Mouse (Mus musculus): ENCODE measurements around the gene Tmem132c.

Gene Tmem132c

GRCm38 (mm10) chr5:127499151-127499827 lies 257.7 kb downstream of the Tmem132c start:
- no peak for DNase-seq

DNA sequence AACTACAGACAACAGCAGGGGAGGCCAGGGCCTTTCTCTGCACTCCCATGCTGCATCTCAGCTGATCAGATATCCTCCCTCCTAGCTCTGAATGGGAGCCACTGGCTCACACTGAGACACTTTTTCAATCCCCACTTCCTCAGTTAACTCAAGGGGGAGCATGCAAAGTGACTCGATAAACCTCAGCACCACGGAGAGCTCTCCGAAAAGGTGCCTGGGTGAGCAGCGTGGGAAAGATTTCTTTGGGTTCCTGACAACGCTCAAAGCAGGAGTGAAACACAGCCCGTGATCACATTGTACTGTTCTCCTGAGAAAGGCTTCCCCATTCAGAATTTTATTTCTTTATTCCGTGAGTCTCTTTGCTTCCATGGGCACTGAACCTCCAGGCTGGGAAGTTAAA lies 261.2 kb downstream of the Tmem132c start:
- DNase-seq, result no peak

DNA sequence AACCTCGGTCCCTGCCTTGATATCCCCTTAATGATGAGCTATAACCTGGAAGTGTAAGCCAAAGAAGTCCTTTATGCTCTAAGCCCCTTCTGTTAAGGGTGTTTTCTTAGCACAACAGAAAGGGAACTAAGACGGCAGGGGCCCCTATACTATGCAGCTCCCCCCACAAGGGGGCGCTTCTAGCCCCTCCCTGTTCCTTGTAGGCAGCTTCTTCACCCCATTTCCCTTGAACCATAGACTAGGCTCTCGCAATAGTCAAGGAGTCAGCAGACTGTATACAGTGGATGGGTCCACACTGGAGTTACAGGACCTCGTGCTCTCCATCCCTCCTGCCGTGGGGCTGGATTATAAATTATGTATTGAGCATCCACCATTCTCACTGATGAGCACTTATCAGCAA lies 264.1 kb downstream of the Tmem132c start:
- DNase-seq, result no peak

DNA sequence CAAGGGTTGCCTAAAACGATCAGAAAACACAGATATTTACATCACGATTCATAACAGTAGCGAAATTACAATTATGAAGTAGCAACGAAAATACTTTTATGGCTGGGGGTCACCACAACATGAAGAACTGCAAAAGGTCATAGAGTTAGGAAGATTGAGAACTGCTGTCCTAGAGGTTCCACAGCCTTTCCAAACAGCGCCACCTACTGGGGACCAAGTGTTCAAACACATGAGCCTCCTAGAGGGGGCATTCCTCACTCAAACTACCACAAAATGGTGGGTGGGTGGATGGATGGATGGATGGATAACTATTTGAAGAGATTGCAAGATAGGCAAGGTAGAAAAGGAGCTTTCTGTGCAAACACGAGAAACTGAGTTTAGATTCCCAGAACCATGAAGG lies 270.0 kb downstream of the Tmem132c start:
- DNase-seq, result no peak

- no peak for DNase-seq
These were observed 274.4 kb downstream of the Tmem132c start for GRCm38 (mm10) chr5:127515960-127516359.

- DNase-seq, result peak; percentile 3
These were observed 281.3 kb downstream of the Tmem132c start for GRCm38 (mm10) chr5:127522744-127523476.

DNA sequence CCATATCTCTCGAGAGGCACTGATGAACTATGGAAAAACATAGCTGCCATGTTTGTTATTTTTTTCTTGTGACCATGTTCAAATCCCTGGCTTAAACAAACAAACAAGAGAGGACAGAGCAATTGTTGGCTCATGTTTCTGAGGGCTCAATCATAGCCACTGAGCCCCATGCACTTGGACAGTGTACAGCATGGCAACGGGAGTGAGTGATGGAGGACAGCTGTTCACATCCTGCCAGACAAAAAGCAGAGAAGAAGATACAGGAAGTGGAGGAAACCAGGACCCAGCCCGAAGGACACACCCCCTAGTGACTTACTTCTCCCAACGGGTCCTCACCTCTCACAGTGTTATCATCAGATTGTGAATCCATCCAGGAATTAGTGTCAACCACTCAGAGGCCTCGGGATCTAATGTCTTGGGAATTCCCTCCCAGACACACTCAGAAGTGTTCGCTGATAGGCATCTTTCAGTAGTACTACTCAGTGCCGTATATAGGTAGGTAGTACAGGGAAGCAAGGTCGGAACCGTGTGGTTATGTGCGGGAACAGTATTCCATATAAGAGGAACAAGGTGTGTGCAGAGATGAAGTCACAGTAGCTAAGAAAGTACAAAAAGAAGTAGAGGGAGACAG lies 285.9 kb downstream of the Tmem132c start:
- no peak for DNase-seq

GRCm38 (mm10) chr5:127537508-127537907 lies 295.9 kb downstream of the Tmem132c start:
- no peak for DNase-seq

GRCm38 (mm10) chr5:127546585-127546991 lies 305.0 kb downstream of the Tmem132c start:
- DNase-seq, result no peak

- no peak for DNase-seq
These were observed 306.5 kb downstream of the Tmem132c start for GRCm38 (mm10) chr5:127548136-127548535.

DNA sequence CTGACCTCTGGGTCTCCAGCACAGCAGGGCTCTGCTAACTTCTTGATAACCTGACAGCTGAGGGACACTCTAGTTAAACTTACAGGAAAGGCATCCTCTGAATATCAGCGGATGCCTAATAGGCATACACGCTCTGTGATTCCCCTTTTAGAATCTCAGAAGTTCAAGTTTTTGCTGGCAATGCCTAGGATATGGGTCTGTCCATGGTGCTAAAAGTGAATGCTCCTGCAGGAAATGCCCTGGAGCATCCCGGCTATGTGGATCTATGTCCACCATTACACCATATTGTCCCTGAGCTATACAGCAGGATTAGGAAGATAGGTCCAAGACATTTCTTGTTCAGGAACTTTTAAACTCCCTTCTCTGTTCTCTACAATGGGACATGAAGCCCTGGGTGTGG lies 319.5 kb downstream of the Tmem132c start:
- DNase-seq, result no peak

DNA sequence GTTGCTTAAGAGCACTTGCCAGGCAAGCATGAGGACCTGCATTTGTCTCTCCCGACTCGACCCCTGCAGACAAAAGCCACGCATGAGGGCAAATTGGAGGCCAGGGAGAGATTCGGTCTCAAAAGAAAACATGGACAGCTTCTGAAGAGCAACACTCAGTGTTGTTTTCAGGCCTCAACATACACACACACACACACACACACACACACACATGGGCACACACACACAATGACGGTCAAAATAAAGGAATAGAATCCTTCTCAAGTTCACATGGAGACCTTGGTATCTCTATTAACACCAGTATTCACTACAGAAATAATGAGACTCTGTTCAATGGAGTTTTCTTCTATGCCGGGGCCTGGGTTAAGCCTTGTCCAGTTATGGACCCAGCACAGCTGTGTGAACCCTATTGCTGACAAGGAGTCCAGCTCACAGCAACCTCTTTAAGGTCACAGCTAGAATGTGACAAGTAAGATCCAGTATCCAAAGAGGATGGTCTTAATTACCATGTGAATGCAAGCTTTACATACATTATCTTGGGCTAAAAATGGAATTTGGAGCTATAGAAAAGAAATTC lies 325.6 kb downstream of the Tmem132c start:
- no peak for DNase-seq

GRCm38 (mm10) chr5:127577419-127577818 lies 335.8 kb downstream of the Tmem132c start:
- DNase-seq, result no peak

- DNase-seq, result no peak
These were observed 342.1 kb downstream of the Tmem132c start for GRCm38 (mm10) chr5:127583658-127584057.

GRCm38 (mm10) chr5:127587854-127588253 lies 346.2 kb downstream of the Tmem132c start:
- DNase-seq, result no peak

DNA sequence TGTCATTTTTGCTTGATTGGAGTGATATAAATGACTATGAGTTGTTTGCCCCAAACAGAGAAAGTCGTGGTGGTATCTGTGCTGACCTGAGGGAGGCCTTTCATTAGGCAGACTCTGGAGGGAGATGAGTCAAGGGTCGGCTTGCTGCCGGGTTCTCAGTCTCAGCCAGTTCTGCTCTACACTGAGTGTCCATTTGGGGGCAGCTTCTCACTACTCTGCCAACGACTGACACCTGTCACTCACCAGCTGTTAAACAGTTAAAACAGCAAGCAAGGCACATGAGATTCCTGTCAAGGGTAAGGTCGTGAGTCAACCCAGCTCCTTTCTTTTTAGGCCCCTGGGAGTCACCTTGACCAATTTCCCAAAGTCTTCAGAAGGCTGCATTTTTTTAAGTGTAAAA lies 350.8 kb downstream of the Tmem132c start:
- DNase-seq, result no peak

DNA sequence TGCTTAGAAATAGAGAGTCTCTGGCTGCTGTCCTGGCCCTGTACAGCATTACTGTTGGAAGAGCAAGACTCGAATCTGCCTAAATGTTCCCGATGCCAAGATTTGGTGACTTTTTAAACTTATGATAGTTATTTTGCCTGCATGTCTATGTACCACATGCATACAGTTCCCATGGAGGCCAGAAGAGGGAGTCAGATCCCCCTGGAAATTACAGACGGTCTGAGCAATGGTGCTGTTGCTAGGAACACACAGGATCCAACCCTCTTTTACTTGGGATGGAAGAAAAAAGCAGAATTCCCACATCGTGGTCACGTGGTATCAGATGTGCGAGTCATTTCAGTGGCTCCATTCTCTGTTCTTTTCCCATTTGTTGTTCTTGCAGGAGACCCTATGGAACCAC lies 351.2 kb downstream of the Tmem132c start:
- peak; percentile 40 for DNase-seq

DNA sequence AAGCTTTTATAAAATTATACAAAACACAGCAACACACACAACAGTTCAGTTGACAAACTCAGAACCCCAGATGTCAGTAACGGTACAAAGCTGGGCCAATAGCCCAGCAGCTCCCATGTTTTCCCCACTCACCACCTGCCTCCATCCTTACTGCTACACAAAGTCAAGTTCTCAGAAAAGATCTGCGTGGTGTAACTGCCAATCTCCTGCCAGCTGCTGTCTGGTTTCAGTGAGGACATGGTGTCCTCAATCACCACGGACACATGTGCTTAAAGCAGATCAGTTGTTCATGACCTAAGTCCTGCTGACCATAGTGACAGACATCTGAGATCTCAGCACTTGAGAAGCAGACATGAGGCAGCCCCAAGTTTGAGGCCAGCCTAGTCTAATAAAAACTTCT lies 354.1 kb downstream of the Tmem132c start:
- DNase-seq, result no peak

GRCm38 (mm10) chr5:127596862-127597261 lies 355.3 kb downstream of the Tmem132c start:
- DNase-seq, result no peak

DNA sequence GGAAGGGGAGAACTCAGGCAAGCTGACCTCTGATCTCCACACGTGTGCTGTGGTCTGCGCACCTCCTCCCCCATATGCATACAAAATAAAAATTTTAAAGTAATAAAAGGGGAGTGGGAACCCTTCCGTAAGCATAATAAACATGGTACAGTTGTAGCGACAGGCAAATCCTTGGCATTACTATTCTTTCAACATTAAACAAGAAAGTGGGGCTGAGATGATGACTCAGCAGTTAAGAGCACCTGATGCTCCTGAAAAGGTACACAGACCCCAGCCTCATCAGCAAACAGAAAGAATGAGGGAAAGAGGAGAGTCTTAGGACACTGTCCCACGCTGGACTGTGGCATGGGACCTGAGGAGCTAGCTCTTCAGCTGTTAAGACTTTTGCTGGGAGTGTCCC lies 361.4 kb downstream of the Tmem132c start:
- no peak for DNase-seq

DNA sequence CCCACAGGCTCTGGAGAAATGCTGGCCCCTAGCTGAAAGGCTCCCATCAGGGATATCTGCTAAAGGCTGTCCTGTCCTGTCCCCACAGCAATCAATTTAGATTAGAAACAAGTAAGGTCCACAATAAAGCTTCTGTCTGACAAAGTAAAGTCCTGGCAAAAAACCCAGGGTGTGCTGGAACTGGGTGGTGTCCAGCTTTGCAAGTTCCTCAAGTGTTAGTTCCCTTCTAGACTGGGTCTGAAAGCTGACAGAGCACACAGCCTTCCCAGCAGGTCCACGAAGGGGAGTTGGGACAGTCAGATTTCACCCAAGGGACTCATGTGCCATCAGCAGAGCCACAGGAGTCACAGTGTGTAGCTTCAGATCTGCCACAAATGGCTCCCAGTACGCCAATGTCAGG lies 365.9 kb downstream of the Tmem132c start:
- DNase-seq, result no peak

DNA sequence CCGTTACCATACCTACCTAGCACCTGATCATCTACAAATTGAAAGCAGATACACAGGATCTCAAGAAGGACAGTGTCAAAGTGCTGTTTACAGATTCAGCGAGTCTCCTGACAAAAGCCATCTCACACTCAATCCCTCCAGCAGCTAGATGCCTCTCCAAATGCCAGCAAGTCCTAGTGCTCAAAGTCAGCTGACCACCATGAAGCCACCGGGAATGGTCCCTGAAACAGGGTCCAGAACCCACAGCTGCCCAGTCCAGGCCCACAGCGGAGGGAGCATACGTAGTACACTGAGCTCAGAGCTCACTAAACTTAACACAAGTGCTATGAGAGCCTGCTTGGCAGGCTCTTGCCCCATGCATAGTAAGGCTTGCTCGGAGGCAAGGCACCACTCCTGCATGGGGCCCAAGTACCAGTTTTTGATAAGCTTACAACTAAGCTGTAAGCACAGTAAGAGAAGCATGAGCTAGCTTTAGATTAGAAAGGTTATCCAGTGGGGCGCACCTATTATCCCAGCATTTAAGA lies 367.6 kb downstream of the Tmem132c start:
- DNase-seq, result no peak

DNA sequence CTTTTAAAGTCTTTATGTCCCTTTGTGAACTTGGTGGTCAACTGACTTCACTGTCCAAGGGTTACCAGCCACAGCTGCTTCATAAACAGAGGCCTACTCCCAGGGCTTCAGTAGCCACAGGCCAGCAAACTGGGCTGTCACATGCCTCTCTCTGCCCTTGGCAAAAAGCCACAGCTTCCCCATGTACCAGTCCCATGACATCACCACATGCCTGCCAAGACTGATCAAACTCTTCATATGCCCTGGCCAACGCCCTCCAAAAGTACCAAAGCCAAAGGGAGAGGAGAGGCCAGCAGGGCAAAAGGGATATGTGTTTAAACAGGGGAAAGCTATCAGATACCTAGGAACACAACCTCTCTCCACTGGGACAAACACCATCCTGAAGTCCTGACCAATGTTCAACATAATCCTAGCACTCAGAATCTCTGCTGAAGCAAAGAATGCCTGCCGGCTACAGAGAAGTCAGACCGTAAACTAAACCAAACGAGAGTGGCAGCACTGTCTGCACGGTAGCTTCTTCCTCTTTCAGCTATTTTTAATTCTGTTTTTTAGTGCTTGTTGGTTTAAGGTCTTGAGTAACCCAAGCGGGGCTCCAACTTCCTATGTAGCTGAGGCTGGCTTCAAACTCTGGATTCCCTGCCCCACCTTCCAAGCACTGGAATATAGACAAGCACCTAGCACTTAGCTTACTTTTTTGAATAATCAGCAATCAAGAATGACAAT lies 369.3 kb downstream of the Tmem132c start:
- peak; percentile 79 for DNase-seq
